Mouse (Mus musculus) neural tube, embryonic 11.5 days (tissue): ENCODE data around the gene Lck. TPM values are rescaled to one million over a fixed set of nuclear protein-coding genes. Genes with fewer than 3 reads are reported as not detected.

Source experiments
- ATAC-seq: fragments of 200-750 bp; cut with Nextera tagmentation; 2 replicates; pipeline ENCODE4 v1.8.0; 2017; ENCODE audit warnings: moderate number of reproducible peaks, mild to moderate bottlenecking, moderate TSS enrichment, moderate library complexity; ENCODE audit not compliant: insufficient read depth, low FRiP score, low TSS enrichment
- DNase-seq: peaks from one replicate; pipeline ENCODE4 v3.0.0-alpha.2; 2015; ENCODE audit warnings: low spot score
- H3K27ac ChIP-seq: fragments of 300-500 bp; sonication (generic); 2 replicates; pipeline ENCODE4 v1.5.1; 2014; ENCODE audit warnings: low read depth, mild to moderate bottlenecking, low read length
- H3K27me3 ChIP-seq: fragments of 300-500 bp; sonication (generic); 2 replicates; pipeline ENCODE4 v1.6.1; 2014; ENCODE audit warnings: mild to moderate bottlenecking, low read length, mixed read lengths; ENCODE audit not compliant: control insufficient read depth, insufficient read depth
- H3K36me3 ChIP-seq: fragments of 300-500 bp; sonication (generic); 2 replicates; pipeline ENCODE4 v1.6.1; 2014; ENCODE audit warnings: mild to moderate bottlenecking, low read length, moderate library complexity, mixed read lengths; ENCODE audit not compliant: control insufficient read depth, insufficient read depth
- H3K4me1 ChIP-seq: fragments of 300-500 bp; sonication (generic); 2 replicates; pipeline ENCODE4 v1.6.1; 2014; ENCODE audit warnings: low read length, mixed read lengths; ENCODE audit not compliant: control insufficient read depth, insufficient read depth
- H3K4me2 ChIP-seq: fragments of 300-500 bp; sonication (generic); 2 replicates; pipeline ENCODE4 v1.6.1; 2014; ENCODE audit warnings: low read depth, mild to moderate bottlenecking, moderate library complexity
- H3K4me3 ChIP-seq: fragments of 300-500 bp; sonication (generic); 2 replicates; pipeline ENCODE4 v1.5.1; 2014; ENCODE audit warnings: low read depth, low read length
- H3K9ac ChIP-seq: fragments of 300-500 bp; sonication (generic); 2 replicates; pipeline ENCODE4 v1.6.1; 2014; ENCODE audit warnings: mild to moderate bottlenecking, low read length
- H3K9me3 ChIP-seq: fragments of 300-500 bp; sonication (generic); 2 replicates; pipeline ENCODE4 v1.6.1; 2016; ENCODE audit warnings: low read length; ENCODE audit not compliant: control insufficient read depth
- WGBS: fragments of 180-500 bp; shearing (Covaris S2); extraction: QIAGEN DNeasy Blood & Tissue Kit; methylation state at CpG from one replicate; pipeline ENCODE4 v1.1.7; 2014; 5-methylcytosine and 5-hydroxymethylcytosine counted together
- polyA plus RNA-seq: library from polyadenylated mRNA; unstranded; fragments of >200 nt; fragmentation: Nextera tagmentation; extraction: Ambion mirVana; gene quantifications from 2 replicates; pipeline ENCODE4 v1.2.1, GENCODE M21; 2014

Lck gene
- polyA plus RNA-seq: 6.3 and 7.0 TPM in 2 replicates

DNA sequence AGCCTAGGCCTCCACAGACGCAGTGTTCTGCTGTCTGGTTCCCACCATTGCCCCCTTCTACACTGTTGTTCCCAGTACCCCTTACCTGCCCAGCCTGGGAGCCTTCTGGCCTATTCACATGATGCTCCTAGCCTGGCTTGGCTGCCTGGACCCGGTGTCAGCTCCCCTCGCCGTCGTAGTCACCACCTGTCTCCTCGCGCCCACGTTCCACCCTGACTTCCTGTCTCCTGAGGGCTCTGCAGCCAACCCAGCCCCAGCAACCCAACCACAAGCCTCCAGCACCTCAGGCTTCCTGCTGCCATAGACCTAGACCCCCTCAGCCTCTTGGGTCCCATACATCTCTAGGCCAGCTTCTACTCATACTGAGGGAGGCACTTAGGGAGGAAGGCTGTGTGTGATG lies at the start of gene Lck:
TSS of gene Lck (minus strand) at position 212 of the 400 bp plus-strand sequence.
- 91% methylated on average over 8 of the region's 8 CpGs for WGBS
- Histone ChIP-seq H3K9ac (no peak within 1 kb of the TSS), H3K4me1 (no peaks in the 10 kb centered on the region), H3K9me3 (no peaks in the 10 kb centered on the region), H3K36me3 (no peaks in the 10 kb centered on the region), H3K4me2 (no peak within 1 kb of the TSS), H3K27ac (no peak within 1 kb of the TSS), H3K4me3 (no peak within 1 kb of the TSS), H3K27me3 (no peaks in the 10 kb centered on the region)
- DNase-seq (no peak), ATAC-seq (no peak)

DNA sequence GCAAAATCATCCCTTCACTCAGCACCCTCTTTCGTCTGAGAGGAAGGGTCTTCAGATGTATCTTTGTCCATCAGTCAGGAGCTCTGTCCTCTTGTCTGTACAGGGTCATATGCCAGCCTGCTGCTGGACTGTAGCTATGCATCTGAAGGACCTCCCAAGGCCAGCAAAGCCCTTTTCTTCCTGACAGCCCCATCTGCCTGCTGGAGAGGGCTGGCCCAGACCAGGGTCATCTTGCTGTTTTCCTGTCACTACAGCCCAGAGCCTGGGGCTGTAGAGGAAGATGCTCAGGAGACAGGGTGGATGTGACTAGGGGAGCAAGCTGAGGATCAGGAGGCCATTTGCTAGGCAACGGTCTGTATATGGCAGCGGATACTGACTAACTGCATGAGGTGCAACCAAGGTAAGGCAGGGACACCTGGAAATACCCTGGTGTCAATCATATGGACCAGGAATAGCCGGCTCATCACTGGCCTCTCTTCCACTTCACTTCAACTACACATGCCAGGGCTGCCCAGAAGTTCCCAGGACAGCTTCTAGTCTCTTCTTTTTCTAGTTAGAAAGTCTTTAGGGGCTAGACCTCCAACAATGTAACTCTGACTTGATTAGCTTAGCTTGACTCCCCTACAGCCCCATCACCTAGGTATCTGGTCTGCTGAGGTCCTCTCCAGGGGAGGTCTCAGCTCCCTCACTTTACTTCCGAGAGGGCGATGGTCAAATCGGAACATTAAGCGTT lies 49.5 kb upstream of the Lck start:
- H3K27ac ChIP-seq: peak overlapping the region; percentile 84; the same call in 1 of the 2 replicates
- DNase-seq (no peak), ATAC-seq (no peak)
- peak overlapping the region; percentile 59 for H3K4me3 ChIP-seq
- peaks cover 27% of the 10 kb centered on the region for H3K4me1 ChIP-seq
- H3K9me3 ChIP-seq: no peaks in the 10 kb centered on the region
- H3K27me3 ChIP-seq: no peaks in the 10 kb centered on the region
- WGBS: 23% methylated on average over 8 of the region's 8 CpGs
- peak overlapping the region; percentile 77 for H3K9ac ChIP-seq
- H3K4me2 ChIP-seq: peak overlapping the region; percentile 79
- H3K36me3 ChIP-seq: peaks cover 11% of the 10 kb centered on the region

DNA sequence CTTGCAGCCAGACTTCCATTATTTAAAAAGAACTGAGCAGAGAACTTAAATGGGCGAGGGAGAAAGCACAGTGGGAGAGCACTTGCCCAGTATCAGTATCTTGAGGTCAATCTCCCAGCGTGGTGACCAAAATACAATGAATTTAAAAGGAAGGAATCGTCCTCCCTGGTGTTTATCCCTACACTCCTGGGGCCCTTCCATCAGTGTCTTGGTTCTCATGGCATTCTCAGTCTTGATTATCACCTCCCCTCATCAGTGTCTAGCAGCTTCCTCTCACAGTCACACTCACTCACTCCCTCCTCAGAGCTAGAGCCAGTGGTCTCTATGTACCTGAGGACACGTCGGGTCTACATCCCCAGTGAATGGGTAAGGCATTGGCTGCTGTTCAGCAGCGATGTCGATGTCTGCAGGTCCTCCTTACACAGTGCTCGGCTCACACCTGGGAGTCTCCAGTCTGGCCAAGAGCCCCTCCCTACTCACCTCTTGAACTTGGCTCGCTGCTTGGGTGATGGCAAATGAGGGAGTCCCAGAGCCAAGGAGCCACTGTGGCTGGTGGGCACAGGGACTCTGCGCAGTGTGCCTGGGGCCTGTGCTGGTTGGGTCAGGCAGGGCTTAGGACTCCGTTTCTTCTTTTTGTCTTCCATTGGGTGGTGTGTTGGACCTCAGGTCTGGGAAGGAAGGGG lies 48.8 kb upstream of the Lck start:
- peaks cover 27% of the 10 kb centered on the region for H3K4me1 ChIP-seq

DNA sequence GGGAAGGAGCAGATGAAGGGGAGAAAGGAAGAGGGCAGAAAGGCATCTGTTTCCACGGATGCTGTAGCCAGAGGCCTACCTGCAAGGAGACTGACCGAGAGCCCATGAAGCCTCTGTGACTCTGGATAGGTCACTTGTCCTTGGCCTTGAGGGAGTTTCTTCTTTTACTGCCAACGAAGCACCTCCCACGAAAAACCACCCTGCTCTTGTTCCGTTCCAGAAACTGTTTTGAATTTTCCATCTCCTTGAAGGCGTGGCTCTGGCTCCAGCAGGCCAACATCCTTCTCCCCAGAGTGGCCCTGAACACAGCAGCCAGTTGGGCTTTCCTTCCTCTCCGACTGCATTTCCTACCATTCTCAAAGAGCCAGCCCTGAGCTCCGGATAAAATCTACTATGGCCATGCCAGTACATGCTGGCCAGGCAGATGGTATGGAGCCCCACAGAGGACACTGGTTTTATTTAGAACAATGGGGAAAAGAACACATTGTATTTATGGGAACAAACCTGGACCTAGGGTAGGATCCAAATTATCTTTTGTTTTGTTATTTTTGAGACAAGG lies 47.9 kb upstream of the Lck start:
- H3K4me2 ChIP-seq: no peak overlapping the region

More for the DNA sequence above, 48.8 kb upstream of the Lck start:
- H3K36me3 ChIP-seq: peaks cover 5% of the 10 kb centered on the region
- ATAC-seq: no peak
- no peak overlapping the region for H3K27ac ChIP-seq
- peak overlapping the region; percentile 79 for H3K4me2 ChIP-seq
- no peak for DNase-seq
- H3K27me3 ChIP-seq: no peaks in the 10 kb centered on the region
- H3K9me3 ChIP-seq: no peaks in the 10 kb centered on the region
- 78% methylated on average over 11 of the region's 11 CpGs for WGBS
- H3K9ac ChIP-seq: peak overlapping the region; percentile 77
- no peak overlapping the region for H3K4me3 ChIP-seq

DNA sequence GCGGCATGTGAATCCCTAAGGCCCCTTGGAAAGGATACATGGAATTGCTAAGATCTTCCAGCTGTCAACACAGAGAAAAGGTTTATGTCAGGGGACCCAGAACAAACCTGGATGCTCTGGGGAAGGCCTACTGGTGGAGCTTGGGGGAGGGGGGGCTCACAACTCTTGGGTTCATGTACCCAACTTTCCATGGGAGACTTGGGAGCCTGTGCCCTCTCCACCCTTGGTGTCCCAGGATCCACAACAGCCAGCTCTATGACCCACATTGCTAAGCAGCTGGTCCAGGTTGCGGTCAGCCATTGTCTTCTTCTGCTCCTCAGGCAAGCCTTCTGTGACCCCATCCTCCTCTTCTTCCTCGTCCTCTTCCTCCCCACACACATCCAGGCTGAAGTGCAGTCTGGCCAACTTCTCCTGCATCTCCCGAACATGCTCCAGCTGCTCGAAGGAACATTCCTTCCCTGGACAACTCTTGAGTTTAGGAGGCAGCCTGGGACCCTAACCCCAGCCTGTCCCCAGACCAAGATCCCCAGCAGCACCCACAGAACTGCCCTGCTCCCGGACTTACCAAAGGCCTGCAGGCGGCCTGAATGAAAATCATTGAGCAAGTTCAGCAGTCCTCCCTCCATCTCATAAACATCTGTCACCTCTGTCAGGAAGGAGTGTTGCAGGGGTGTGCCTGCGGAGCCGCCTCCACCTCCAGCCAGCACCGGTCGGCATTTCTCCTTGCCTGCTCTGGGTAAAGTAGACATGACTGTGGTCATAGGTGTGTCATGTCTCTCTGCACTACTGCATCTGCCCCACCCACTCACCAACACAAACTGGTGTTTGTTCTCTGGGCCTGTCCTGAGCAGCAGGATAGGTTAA lies 47.2 kb upstream of the Lck start:
- WGBS: 88% methylated on average over 11 of the region's 11 CpGs
- Histone ChIP-seq H3K4me1 (peaks cover 26% of the 10 kb centered on the region), H3K9ac (no peak overlapping the region), H3K9me3 (no peaks in the 10 kb centered on the region), H3K27ac (no peak overlapping the region), H3K27me3 (no peaks in the 10 kb centered on the region), H3K36me3 (no peaks in the 10 kb centered on the region), H3K4me3 (no peak overlapping the region), H3K4me2 (no peak overlapping the region)
- ATAC-seq (no peak), DNase-seq (no peak)

More for the DNA sequence above, 47.9 kb upstream of the Lck start:
- no peaks in the 10 kb centered on the region for H3K36me3 ChIP-seq
- H3K4me3 ChIP-seq: no peak overlapping the region
- H3K27ac ChIP-seq: no peak overlapping the region
- no peak overlapping the region for H3K9ac ChIP-seq
- WGBS: 86% methylated on average over 8 of the region's 8 CpGs
- H3K4me1 ChIP-seq: peaks cover 27% of the 10 kb centered on the region
- H3K27me3 ChIP-seq: no peaks in the 10 kb centered on the region
- H3K9me3 ChIP-seq: no peaks in the 10 kb centered on the region
- DNase-seq (no peak), ATAC-seq (no peak)

DNA sequence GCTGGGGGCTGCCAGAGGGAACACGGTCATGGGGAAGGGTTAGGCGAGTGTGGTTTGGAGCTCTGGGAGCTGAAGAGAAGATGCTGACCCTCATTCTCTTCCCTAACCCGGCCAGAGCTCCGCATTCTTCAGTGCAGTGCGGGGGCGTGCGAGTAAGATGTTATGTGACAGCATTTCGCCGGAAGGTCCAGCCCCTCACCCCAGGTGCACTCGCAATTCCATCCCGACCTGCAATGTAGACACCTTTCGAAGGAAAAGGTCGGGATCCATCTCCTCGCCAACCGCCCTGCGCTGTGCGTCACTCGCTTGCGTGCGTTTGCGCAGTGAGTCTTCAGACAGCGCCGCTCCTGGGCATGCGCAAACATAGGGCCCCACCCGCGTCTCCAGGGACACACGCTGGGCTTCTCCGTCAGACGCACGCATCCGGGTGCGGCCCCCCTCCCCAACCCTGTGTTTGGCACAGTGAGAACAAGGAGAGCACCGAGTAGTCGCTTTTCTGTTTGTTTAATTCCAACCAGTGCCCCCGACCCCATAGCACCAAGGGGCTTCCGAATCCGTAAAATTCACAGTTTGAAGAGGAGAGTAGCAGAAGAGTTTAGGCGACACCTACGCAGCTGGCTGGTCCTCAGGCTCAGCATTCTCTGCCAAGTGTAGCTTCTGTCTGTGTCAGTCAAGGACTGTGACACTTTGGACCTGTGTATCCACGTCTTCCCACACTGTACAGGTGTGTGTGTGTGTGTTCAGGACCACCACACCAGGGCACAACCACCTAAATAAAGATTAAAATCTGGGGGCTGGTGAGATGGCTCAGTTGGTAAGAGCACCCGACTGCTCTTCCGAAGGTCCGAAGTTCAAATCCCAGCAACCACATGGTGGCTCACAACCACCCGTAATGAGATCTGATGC lies 45.6 kb upstream of the Lck start, which contains the start of gene Iqcc:
TSS of gene Iqcc (minus strand) at position 314 of the 906 bp plus-strand sequence.
- Histone ChIP-seq H3K4me2 (peak within 1 kb of the TSS; percentile 60), H3K4me3 (peak within 1 kb of the TSS; percentile 59), H3K4me1 (peaks cover 14% of the 10 kb centered on the region), H3K9ac (peak within 1 kb of the TSS; percentile 79), H3K36me3 (no peaks in the 10 kb centered on the region), H3K27ac (peak within 1 kb of the TSS; percentile 61; the same call in 1 of the 2 replicates), H3K27me3 (no peaks in the 10 kb centered on the region), H3K9me3 (no peaks in the 10 kb centered on the region)
- 5% methylated on average over 43 of the region's 44 CpGs for WGBS
- DNase-seq: peak; percentile 94
- peak; percentile 83 for ATAC-seq

DNA sequence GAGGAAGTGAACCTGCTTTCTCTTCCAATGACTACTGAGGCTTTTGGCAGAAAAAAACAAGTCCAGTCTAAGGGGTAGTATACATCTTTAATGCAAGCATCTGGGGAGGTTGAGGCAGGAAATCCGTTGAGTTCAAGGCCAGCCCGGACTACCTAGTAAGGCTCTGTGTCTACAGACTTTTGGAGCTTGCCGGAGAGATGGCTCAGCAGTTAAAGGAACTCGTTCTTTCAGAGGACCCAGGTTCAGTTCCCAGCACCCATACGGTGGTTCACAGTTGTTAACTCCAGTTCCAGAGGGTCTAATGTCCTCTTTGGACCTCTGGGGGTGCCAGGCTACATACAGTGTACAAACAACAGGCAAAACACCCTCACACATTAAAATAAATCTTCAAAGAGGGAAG lies 44.6 kb upstream of the Lck start:
- ATAC-seq: no peak
- Histone ChIP-seq H3K27me3 (no peaks in the 10 kb centered on the region), H3K4me3 (peak overlapping the region; percentile 59), H3K4me2 (peak overlapping the region; percentile 60), H3K36me3 (no peaks in the 10 kb centered on the region), H3K9me3 (no peaks in the 10 kb centered on the region), H3K9ac (peak overlapping the region; percentile 79), H3K4me1 (peaks cover 12% of the 10 kb centered on the region), H3K27ac (no peak overlapping the region; the same call in 1 of the 2 replicates)
- no peak for DNase-seq
- 90% methylated on average over 5 of the region's 5 CpGs for WGBS
